Mouse (Mus musculus) erythroblast, adult 5-6 weeks (primary cell): ENCODE results near the gene Cpsf7. TPM values are rescaled to one million over a fixed set of nuclear protein-coding genes. Genes with fewer than 3 reads are reported as not detected.

ENCODE experiments used
- total RNA-seq, 2 experiments: library from RNA; stranded (forward) in 1 of 2; stranded (reverse) in 1 of 2; fragments of 150-400 nt in 1 of 2; fragments of 200-764, 138-1000 nt in 1 of 2; gene quantifications; 2 replicates each; pipeline versions ENCODE4 v1.2.3 to v1.2.4; 2015 to 2017; ENCODE audit warnings: low replicate concordance in 2 of 2

Gene Cpsf7
- total RNA-seq, 2 experiments from 2014 or later: 20.4 to 27.1 TPM

Other genes with a start within 250 kb of the Cpsf7 start
- gene Dagla, start 220.4 kb upstream of the Cpsf7 start, total RNA-seq (2015; ENCODE audit: low replicate concordance): not detected in 2 replicates
- not detected in 2 replicates for gene Dagla, start 220.4 kb upstream of the Cpsf7 start, total RNA-seq (2017; ENCODE audit: low replicate concordance)
- gene Syt7, start 136.2 kb upstream of the Cpsf7 start, total RNA-seq (2015; ENCODE audit: low replicate concordance): not detected in 2 replicates
- not detected in 2 replicates for gene Syt7, start 136.2 kb upstream of the Cpsf7 start, total RNA-seq (2017; ENCODE audit: low replicate concordance)
- gene Lrrc10b, start 67.8 kb upstream of the Cpsf7 start, total RNA-seq (2015; ENCODE audit: low replicate concordance): not detected in 2 replicates
- not detected in 2 replicates for gene Lrrc10b, start 67.8 kb upstream of the Cpsf7 start, total RNA-seq (2017; ENCODE audit: low replicate concordance)
- gene Ppp1r32, start 42.3 kb upstream of the Cpsf7 start, total RNA-seq (2015; ENCODE audit: low replicate concordance): not detected in 2 replicates
- 0.94 TPM in 1 of 2 replicates, not detected in the other for gene Ppp1r32, start 42.3 kb upstream of the Cpsf7 start, total RNA-seq (2017; ENCODE audit: low replicate concordance)
- 21.5 and 35.4 TPM in 2 replicates for gene Sdhaf2, start 876 bp downstream of the Cpsf7 start, total RNA-seq (2015; ENCODE audit: low replicate concordance)
- gene Sdhaf2, start 876 bp downstream of the Cpsf7 start, total RNA-seq (2017; ENCODE audit: low replicate concordance): 20.1 and 34.9 TPM in 2 replicates
- gene Tmem216, start 31.0 kb downstream of the Cpsf7 start, total RNA-seq (2015; ENCODE audit: low replicate concordance): 9.6 and 18.2 TPM in 2 replicates
- gene Tmem216, start 31.0 kb downstream of the Cpsf7 start, total RNA-seq (2017; ENCODE audit: low replicate concordance): 7.2 and 21.6 TPM in 2 replicates
- 10.2 and 13.8 TPM in 2 replicates for gene Cyb561a3, start 51.9 kb downstream of the Cpsf7 start, total RNA-seq (2015; ENCODE audit: low replicate concordance)
- gene Cyb561a3, start 51.9 kb downstream of the Cpsf7 start, total RNA-seq (2017; ENCODE audit: low replicate concordance): 6.7 and 7.7 TPM in 2 replicates
- gene Tmem138, start 52.1 kb downstream of the Cpsf7 start, total RNA-seq (2015; ENCODE audit: low replicate concordance): 1.7 and 4.8 TPM in 2 replicates
- 1.8 and 4.9 TPM in 2 replicates for gene Tmem138, start 52.1 kb downstream of the Cpsf7 start, total RNA-seq (2017; ENCODE audit: low replicate concordance)
- gene Ddb1, start 80.1 kb downstream of the Cpsf7 start, total RNA-seq (2015; ENCODE audit: low replicate concordance): 49.6 and 78.4 TPM in 2 replicates
- gene Ddb1, start 80.1 kb downstream of the Cpsf7 start, total RNA-seq (2017; ENCODE audit: low replicate concordance): 197 and 283 TPM in 2 replicates
- gene Tkfc, start 80.4 kb downstream of the Cpsf7 start, total RNA-seq (2015; ENCODE audit: low replicate concordance): 1.5 and 2.1 TPM in 2 replicates
- gene Tkfc, start 80.4 kb downstream of the Cpsf7 start, total RNA-seq (2017; ENCODE audit: low replicate concordance): 1.1 TPM in 2 replicates
- not detected in 2 replicates for gene Vwce, start 108.9 kb downstream of the Cpsf7 start, total RNA-seq (2015; ENCODE audit: low replicate concordance)
- gene Vwce, start 108.9 kb downstream of the Cpsf7 start, total RNA-seq (2017; ENCODE audit: low replicate concordance): not detected in 2 replicates
- gene Pga5, start 152.8 kb downstream of the Cpsf7 start, total RNA-seq (2015; ENCODE audit: low replicate concordance): not detected in 2 replicates
- not detected in 2 replicates for gene Pga5, start 152.8 kb downstream of the Cpsf7 start, total RNA-seq (2017; ENCODE audit: low replicate concordance)
- gene Vps37c, start 163.5 kb downstream of the Cpsf7 start, total RNA-seq (2015; ENCODE audit: low replicate concordance): 7.9 and 8.6 TPM in 2 replicates
- 2.9 and 4.7 TPM in 2 replicates for gene Vps37c, start 163.5 kb downstream of the Cpsf7 start, total RNA-seq (2017; ENCODE audit: low replicate concordance)
- gene Cd5, start 213.7 kb downstream of the Cpsf7 start, total RNA-seq (2015; ENCODE audit: low replicate concordance): not detected in 2 replicates
- 0.17 TPM in 1 of 2 replicates, not detected in the other for gene Cd5, start 213.7 kb downstream of the Cpsf7 start, total RNA-seq (2017; ENCODE audit: low replicate concordance)